Mouse (Mus musculus): ENCODE data around the gene Ppfibp2. TPM values are rescaled to one million over a fixed set of nuclear protein-coding genes. Genes with fewer than 3 reads are reported as not detected.
A peak's percentile ranks its signal among the peaks of the same experiment; 100 is the strongest.

Ppfibp2 gene
- total RNA-seq, 1 experiment from 2014 or later, result 14.3 TPM

DNA sequence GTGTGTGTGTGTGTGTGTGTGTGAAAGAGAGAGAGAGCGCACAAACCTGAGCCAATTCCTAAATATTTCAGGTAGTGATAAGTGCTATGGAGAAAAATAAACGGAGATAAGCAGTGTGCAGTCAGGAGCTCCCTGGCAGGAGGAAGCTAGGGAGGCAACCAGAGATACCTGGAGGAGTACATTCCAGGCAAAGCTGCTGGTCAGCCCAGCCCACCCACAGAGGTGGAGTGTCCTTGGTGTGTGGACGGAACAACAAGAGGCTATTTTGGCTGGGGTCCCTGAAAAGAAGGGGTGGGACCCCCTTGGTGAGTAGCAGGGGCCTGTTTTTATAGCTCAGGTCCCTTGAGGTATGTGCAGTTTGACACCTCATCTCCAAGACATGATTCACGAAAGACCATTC is 88.2 kb downstream of the Ppfibp2 start:
- ATAC-seq (replicated peaks in 1 of 2; ENCODE audit: insufficient read depth in 1 of 2, low FRiP score in 2 of 2, low TSS enrichment in 1 of 2, low read depth in 1 of 2, poor library complexity in 2 of 2, severe bottlenecking in 2 of 2), result no peak

DNA sequence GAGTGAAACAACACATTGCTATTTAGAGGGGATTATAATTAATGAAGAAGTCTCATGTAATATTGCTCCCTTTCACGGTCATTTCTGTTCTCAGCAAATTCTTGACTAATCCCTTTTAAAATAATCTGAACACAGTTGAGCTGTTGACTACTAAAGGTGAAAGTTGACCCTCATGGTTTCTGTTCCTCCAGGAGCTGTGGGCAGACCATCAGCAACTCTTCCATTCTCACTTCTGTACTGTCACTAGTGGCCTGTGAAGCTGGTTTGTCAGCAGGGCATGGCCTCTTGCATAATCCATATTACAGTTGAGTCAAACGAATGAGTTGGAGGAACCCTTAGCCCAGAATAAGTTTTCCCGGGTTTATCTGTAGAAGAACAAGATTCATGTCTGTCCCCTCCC is 88.6 kb downstream of the Ppfibp2 start:
- ATAC-seq (replicated peaks in 1 of 2; ENCODE audit: insufficient read depth in 1 of 2, low FRiP score in 2 of 2, low TSS enrichment in 1 of 2, low read depth in 1 of 2, poor library complexity in 2 of 2, severe bottlenecking in 2 of 2), result no peak

DNA sequence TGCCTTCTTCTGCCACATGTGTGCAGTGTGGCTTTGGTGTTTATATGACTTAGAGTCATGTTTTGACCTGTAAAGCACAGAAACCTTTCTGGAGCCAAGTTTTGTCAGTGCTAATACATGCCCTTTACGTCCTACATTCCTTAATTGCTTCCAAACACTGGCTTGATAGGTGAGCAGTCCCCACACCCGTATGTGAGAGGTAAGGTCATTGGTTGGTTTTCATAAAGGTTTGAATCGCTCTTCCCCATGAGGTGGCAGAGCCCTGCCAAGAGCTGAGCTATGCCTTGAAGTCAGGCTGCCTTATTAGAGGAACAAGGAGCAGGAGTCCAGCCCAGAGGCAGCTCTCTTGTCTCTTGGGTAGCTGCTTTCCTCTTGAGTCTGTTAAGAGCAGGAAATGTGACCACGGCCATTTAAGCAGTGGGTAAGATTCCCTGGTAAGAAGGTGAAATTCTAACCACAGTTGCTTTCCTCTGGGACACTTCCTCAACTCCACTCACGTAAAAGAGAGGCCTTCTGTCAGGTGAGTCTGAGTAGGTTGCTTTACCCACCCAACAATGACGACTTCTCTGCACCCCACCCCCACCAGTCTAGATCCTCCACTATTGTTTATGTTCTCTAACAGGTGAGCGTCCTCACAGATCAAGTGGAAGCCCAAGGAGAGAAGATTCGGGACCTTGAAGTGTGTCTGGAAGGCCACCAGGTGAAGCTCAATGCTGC is 90.4 kb downstream of the Ppfibp2 start:
- ATAC-seq (replicated peaks in 1 of 2; ENCODE audit: insufficient read depth in 1 of 2, low FRiP score in 2 of 2, low TSS enrichment in 1 of 2, low read depth in 1 of 2, poor library complexity in 2 of 2, severe bottlenecking in 2 of 2), result peak in 1 of 2 experiments; percentile 20; a peak in 1 of 4 replicates

DNA sequence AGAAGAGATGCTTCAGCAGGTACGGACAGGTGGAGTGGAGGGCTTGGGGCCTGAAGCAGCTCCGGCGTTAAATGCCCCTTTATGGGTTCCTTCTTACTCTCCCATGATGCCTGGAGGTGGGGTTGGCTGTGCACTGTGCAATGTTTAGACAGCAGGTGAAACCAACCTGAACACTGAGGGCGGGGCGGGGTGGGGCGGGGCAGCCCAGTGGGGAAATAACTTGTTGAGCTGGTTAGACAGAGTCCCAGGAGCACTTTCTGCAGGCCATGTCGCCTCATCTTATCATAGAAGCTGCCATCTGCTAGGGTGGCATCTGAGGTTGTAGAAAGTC is 90.9 kb downstream of the Ppfibp2 start:
- ATAC-seq (replicated peaks in 1 of 2; ENCODE audit: insufficient read depth in 1 of 2, low FRiP score in 2 of 2, low TSS enrichment in 1 of 2, low read depth in 1 of 2, poor library complexity in 2 of 2, severe bottlenecking in 2 of 2), result no peak

DNA sequence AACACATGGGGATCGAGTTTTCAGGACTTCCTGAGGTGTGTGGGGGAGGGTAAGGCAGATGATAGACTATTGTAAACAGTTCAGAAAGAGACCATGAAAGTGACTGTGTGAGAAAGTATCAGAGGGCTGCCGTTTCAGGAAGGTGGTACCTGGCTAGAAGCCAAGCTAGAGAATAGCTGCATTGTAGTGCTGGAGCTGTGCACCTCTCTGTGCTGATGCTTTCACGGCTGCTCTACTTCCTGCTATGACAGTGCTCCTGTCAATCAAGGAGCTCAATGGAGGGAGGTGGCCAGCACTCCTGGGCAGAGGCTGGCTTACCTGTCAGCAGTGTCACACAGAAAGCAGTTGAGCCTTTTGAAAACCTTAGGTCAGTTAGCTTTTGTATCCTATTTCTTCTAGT is 92.4 kb downstream of the Ppfibp2 start:
- ATAC-seq (replicated peaks in 1 of 2; ENCODE audit: insufficient read depth in 1 of 2, low FRiP score in 2 of 2, low TSS enrichment in 1 of 2, low read depth in 1 of 2, poor library complexity in 2 of 2, severe bottlenecking in 2 of 2), result 0 out of 4 replicates have a peak, but pooled peaks of 1 of the 2 experiments have one; percentile 3

DNA sequence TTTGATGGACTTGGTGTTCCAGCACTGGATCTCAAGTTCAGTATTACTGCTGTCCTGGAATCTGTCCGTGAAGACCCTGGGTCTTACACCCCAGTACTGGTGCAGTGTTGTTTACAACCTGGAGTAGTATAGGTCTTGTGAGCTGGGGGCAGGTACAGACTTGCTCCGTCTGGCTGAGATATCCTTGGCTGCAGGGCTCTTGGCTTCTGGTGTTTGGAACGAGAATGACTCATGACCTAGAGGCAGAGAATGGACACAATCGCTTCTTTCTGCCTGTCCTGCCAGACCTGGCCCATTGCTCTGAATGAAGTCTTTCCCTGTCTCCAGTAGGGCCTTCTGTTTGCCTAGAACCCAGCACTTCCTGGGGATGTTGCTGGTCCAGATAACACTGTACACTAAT is 93.0 kb downstream of the Ppfibp2 start:
- no peak for ATAC-seq (replicated peaks in 1 of 2; ENCODE audit: insufficient read depth in 1 of 2, low FRiP score in 2 of 2, low TSS enrichment in 1 of 2, low read depth in 1 of 2, poor library complexity in 2 of 2, severe bottlenecking in 2 of 2)

DNA sequence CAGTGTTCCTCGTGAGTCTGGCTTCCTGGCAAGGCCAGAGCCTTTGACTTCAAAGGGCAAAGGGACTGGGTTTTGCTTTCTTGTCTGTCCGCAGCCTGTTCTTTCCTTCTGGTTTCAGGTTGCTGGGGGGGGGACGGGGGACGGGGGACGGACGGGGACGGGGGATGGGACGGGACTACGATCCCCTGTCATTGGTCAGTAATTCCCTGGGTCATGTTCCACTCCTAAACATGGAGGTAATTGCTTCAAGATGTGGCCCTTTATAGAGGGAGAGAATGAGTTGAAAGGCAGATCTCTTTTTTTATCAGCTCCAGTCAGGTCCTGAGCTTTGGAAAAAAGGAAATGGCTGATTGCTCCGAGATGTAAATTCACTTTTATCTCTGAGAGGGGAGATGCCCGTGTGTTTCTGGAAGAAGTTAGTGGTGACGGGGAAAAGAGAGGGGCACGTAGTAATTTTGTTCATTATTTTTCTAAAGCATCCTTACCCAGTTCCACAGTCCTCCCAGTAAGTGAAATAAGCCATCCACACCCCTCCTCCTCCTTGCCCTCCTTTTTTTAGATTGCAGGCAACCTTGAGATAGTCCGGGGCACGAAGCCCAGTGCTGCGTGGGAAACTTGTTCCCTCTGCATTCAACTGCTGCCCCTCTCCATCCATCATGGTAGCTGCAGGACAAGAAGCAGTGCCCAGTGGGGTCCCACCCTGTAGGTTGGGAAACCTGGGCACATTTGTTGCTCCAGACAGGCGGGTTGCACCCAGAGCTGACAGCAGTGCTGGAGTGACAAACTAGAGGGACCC is 95.6 kb downstream of the Ppfibp2 start:
- no peak for ATAC-seq (replicated peaks in 1 of 2; ENCODE audit: insufficient read depth in 1 of 2, low FRiP score in 2 of 2, low TSS enrichment in 1 of 2, low read depth in 1 of 2, poor library complexity in 2 of 2, severe bottlenecking in 2 of 2)

DNA sequence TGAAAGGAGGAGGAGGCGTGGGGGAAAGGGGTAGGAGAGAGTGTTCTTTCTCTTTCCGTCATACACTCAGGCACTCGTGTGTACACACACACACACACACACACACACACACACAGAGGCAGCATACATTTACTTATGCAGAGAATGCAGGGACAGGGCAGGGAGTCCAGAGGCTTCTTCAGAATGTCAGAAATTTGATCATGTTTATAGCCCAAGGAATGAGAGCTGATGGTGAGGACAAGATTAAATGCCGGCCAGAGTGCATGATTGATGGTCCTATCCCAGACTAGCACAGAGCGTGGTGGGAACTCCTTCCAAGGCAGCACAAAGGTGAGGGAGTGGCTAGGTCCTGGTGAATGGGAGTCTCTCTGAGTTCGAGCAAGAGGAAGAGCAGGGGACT is 96.5 kb downstream of the Ppfibp2 start:
- ATAC-seq (replicated peaks in 1 of 2; ENCODE audit: insufficient read depth in 1 of 2, low FRiP score in 2 of 2, low TSS enrichment in 1 of 2, low read depth in 1 of 2, poor library complexity in 2 of 2, severe bottlenecking in 2 of 2), result no peak

DNA sequence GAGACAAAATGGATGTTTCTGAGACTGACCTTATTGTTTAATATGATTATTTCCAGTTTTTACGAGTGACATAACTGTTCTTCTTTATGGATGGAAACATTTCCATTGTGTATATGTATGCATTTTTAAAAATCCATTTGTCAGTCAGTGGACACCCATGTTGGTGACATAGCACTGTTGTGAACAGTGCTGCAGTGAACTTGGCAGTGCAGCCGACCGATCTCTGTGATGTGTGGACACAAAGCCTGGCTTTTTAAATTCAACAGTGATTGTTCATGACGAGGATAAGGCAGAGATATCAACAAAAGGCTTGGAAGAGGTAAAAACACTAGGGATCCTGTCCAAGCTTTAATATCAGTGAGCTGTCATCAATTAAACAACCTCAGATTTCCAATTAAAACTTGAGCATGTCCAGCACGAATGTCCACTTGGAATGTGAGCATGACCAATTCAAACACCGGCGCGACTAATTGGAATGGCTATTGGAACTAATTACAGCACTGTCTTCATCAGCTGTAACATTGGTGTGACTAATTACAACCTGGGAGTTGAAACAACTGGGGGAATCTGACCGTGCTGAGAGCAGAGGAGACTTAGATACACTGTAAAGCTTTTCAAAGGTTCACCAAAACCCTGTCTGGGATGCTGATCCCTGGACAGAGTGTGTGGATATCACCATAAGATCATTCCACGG is 99.4 kb downstream of the Ppfibp2 start:
- ATAC-seq (replicated peaks in 1 of 2; ENCODE audit: insufficient read depth in 1 of 2, low FRiP score in 2 of 2, low TSS enrichment in 1 of 2, low read depth in 1 of 2, poor library complexity in 2 of 2, severe bottlenecking in 2 of 2), result no peak

DNA sequence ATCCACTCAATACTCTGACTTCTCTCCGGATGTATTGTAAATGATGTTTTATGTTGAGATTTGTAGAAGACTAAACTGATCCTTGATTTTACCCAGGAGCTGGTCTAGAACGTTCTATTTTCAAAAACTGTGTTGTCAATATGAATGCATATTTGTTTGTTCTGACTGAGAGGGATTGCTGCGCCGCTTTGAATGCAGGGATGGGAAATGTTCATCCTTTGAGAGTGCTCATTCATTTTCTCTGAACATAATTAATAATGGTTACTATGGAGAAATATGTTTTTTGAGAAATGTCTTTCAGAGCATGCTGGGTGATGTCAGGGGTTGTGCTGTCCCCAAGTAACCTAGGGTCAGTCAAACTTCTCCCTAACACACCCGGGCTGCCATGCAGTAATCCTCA is 102.1 kb downstream of the Ppfibp2 start:
- ATAC-seq (replicated peaks in 1 of 2; ENCODE audit: insufficient read depth in 1 of 2, low FRiP score in 2 of 2, low TSS enrichment in 1 of 2, low read depth in 1 of 2, poor library complexity in 2 of 2, severe bottlenecking in 2 of 2), result no peak

DNA sequence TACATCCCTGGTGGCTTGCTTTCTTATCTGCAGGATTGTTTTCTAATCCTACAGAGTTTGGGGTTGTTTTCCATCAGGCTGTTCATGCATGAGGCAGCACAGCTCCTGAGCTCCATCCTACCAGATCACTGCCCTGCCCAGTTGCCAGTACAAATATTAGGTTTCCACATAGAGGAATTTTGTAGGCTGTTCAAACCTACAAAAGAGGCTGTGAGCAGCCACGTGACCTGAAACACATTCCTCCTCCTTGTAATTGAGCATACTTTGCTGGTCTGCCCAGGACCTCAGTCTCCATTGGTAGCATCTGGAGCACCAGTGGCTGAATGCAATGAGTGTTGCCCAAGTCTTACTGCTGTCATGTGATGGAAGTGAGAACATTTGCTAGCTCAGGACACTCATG is 104.9 kb downstream of the Ppfibp2 start:
- no peak for ATAC-seq (replicated peaks in 1 of 2; ENCODE audit: insufficient read depth in 1 of 2, low FRiP score in 2 of 2, low TSS enrichment in 1 of 2, low read depth in 1 of 2, poor library complexity in 2 of 2, severe bottlenecking in 2 of 2)

DNA sequence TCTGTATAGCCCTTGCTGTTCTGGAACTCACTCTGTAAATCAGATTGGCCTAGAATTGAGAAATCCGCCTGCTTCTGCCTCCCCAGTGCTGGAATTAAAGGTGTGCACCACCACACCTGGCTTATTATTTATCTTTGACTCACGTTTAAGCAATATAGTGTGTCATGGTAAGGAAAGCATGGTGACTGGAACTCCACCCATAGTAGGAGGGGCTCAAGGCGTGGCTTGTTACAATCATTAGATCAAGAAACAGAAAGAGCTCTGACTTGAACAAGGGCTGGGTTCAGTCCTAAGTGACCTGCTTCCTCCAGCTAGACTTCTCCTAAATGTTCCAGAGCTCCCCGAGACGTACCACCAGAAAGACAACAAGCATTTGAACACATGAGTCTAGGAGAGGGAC is 105.6 kb downstream of the Ppfibp2 start:
- ATAC-seq (replicated peaks in 1 of 2; ENCODE audit: insufficient read depth in 1 of 2, low FRiP score in 2 of 2, low TSS enrichment in 1 of 2, low read depth in 1 of 2, poor library complexity in 2 of 2, severe bottlenecking in 2 of 2), result no peak

DNA sequence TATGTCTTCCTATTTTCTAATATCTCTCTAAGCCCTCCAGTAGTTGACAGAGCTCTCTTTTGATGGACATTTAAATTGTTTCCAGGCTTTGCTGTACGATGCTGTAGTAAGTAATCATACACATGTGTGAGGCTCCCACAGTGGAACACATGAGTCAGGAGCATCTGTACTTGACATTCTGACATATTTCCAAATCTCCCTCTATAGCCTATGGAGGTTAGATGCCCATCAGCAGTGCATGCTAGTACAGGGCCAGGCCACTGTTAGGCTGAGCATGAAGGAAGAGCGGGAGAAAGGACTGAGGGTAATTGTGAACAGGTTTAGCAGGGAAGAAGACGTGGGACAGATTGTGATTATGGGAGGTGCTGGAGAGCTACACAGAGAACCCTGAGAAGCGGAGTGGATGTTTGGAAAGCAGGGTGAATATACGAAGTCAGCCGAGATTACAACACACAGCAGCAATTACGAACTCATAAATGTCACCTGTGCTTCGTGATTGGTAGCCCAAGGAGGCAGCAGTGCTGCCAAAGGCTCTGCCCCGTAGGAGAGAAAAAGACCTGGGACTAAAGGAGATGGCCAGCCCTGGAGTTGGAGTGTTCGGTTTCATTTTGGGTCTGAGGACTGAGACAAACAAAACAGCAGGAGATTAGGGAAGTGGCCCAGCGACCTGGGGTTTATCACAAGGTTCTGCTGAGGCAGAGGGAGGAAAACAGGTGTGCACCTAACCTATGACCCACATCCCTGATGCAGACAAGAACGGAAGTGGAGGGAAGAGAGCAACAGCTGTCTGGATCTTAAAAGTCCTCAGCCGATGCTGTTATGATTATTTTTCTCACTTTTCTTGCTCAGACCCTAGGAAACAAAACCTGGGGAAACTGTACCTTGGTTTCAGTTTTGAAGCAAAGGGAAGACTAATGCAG is 107.7 kb downstream of the Ppfibp2 start:
- peak; percentile 13 to 25; a peak in 1 of 4 replicates for ATAC-seq (replicated peaks in 1 of 2; ENCODE audit: insufficient read depth in 1 of 2, low FRiP score in 2 of 2, low TSS enrichment in 1 of 2, low read depth in 1 of 2, poor library complexity in 2 of 2, severe bottlenecking in 2 of 2)

DNA sequence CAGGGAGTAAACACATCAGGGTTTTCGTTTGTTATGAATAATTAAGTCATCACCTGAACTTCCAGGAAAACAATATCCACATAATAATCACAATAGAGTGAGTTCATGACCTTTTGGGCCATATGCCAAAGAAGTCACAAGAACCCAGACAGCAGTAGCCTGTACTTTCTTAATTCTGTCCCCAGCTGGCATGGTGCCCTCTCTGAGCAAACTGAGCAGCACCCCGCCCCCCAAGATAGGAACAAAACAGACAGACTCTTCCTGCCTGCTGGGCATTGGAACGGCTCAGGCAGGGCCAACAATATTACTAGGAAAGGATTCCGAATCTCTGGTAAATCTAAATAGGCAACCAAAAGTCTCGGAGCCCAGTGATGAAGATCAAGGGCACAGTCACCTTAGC is 110.9 kb downstream of the Ppfibp2 start:
- no peak for ATAC-seq (replicated peaks in 1 of 2; ENCODE audit: insufficient read depth in 1 of 2, low FRiP score in 2 of 2, low TSS enrichment in 1 of 2, low read depth in 1 of 2, poor library complexity in 2 of 2, severe bottlenecking in 2 of 2)

DNA sequence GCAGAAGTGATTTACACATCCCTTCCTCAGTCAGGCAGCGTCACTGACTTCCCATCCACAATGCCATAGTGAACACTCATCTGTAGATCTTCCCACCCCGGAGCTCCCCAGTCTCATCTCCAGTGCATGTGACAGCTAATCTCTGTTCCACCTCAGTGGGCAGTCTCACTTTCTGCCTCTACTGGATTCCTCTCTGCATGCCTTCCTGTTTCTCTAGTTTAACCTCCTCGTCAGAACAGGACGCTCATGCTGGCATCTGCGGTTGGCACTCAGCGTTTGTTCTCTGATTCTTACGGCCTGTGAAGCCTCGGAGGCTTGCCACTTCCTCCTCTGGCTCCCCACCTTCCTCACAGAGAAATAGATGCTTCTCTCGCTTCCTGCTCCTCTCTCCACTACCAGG is 112.6 kb downstream of the Ppfibp2 start:
- ATAC-seq (replicated peaks in 1 of 2; ENCODE audit: insufficient read depth in 1 of 2, low FRiP score in 2 of 2, low TSS enrichment in 1 of 2, low read depth in 1 of 2, poor library complexity in 2 of 2, severe bottlenecking in 2 of 2), result peak; percentile 90

DNA sequence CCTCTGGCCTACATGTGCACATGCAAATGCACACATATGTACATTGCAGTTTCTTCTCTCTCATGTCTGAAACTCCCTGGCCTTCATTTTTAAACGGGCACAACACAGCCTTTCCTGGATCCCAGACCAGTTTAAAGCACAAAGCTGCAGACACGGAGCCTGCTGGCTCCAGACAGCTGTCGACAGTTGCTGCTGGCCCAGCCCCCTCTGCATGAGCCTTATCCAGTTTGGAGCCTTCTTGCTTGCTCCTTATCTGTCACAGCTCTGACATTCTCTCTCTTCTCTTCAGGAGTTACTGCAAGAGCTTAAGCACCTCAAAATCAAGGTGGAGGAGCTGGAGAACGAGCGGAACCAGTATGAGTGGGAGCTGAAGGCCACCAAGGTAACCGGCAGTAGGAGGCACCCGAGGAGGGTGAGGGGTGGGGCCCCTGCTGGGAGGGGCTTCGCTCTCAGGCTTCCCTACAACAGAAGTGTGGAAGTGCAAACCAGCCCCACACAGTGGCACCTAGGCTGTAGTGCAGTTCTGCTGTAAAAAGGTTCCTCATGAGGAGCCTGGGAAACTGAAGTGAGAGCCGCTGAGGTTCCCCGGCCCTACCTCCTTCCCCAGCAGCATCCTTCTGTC is 113.6 kb downstream of the Ppfibp2 start:
- peak; percentile 85 to 87 for ATAC-seq (replicated peaks in 1 of 2; ENCODE audit: insufficient read depth in 1 of 2, low FRiP score in 2 of 2, low TSS enrichment in 1 of 2, low read depth in 1 of 2, poor library complexity in 2 of 2, severe bottlenecking in 2 of 2)

DNA sequence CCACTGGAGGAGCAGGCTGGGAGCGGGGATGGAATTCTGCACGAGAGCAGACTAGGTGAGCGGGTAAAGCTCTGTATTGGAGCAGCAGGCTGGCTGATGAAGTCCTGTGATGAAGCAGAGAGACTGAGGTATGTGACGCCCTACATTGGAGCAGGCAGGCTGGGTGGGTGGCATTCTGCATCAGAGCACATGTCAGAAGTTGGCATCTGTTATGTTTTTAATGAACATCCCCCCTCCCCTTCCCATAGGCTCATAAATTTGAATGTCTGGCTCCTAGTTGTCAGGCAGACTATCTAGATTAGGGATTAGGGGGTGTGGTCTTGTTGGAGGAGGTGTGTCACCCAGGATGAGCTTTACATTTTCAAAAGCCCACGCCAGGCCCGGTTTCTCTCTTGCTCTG is 117.7 kb downstream of the Ppfibp2 start:
- no peak for ATAC-seq (replicated peaks in 1 of 2; ENCODE audit: insufficient read depth in 1 of 2, low FRiP score in 2 of 2, low TSS enrichment in 1 of 2, low read depth in 1 of 2, poor library complexity in 2 of 2, severe bottlenecking in 2 of 2)

Data from hematopoietic stem cell, adult 5-6 weeks (primary cell).